Mouse (Mus musculus) retina, embryonic 14.5 days (tissue): Measurements from ENCODE around the gene Olfr844.

Experiments used
- DNase-seq: peaks from one replicate; pipeline ENCODE4 v3.0.0-alpha.2; 2015; ENCODE audit warnings: low spot score

The Olfr844 gene

DNA sequence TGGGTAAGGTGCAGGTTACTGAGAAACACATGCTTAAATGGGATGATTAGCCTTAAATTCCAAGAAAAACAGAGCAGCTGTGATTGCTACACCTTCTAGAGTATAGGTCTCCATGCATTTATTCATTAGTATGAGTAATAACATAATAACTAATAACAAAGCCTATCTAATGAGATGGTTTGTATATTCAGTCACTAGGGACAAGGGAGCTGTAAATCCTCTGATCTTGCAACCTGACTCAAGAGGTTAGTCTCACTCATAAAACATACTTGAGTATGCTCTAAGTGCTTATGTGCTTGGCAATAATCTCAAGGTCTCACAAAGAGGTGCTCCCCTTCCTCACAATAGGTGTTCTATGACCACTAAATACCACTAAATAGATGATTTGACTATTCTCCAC lies at the start of gene Olfr844:
TSS of gene Olfr844 (plus strand) at position 301 of the 400 bp plus-strand sequence.
- no peak for DNase-seq

DNA sequence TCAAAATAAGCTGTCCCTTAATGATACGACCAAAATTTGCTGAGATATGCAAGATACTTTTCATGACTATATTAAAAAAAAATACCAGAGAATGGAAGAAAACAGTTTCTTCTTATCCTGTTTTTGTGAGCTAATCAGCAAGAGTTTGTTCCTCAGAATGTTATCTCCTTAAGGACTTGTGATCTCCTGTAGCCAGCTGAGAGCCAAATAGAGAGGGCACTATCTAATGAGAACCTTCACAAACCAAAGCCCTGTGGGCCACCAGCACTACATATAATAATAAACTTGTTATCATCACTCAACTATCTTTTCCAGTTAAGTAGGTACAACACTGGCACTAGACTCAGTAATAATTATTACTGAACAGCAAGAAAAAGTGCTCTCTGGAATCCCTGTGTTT lies 20.0 kb downstream of the Olfr844 start, which contains the start of gene Olfr845:
TSS of gene Olfr845 (plus strand) at position 301 of the 400 bp plus-strand sequence.
- no peak for DNase-seq

DNA sequence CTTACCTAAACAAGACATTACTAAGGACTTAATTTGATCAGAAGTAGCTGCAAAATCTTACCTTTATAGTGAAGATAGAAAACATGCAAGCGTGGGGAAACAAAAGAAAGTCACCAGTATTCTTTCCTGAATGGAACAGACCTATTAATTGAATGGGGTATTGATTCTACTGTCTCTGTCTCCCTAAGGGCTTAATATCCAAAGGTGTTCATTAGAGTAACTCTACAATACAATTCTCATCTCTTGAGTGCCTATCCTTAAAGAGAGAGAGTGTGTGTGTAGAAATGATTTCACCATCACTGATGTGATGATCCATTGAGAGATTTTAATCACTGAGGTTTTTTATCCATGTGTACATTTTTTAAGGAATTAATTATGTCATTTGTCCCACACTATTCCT lies 47.8 kb downstream of the Olfr844 start, which contains the start of gene Olfr846:
TSS of gene Olfr846 (minus strand) at position 101 of the 400 bp plus-strand sequence.
- DNase-seq = no peak
